Mouse (Mus musculus) forebrain, embryonic 10.5 days (tissue): ENCODE measurements at regions not wholly inside any gene's neighbourhood (a gene's known extent, or its start where the extent isn't known, plus 50 kb on each side); places are given as distances from the start of the nearest gene placed in this dataset.

Experiments used
- DNase-seq: peaks from one replicate; pipeline ENCODE4 v3.0.0-alpha.2; 2017; ENCODE audit warnings: low spot score; ENCODE audit errors: extremely low spot score
- H3K27ac ChIP-seq: fragments of 300-500 bp; sonication (generic); 2 replicates; pipeline ENCODE4 v1.5.1; 2016; ENCODE audit warnings: mild to moderate bottlenecking
- H3K27me3 ChIP-seq: fragments of 300-500 bp; sonication (generic); 2 replicates; pipeline ENCODE4 v1.6.1; 2016; ENCODE audit warnings: mild to moderate bottlenecking; ENCODE audit not compliant: poor library complexity, severe bottlenecking
- H3K36me3 ChIP-seq: fragments of 300-500 bp; sonication (generic); replicated peaks from 2 replicates; pipeline ENCODE4 v1.6.1; 2016; ENCODE audit warnings: mild to moderate bottlenecking, moderate library complexity
- H3K4me1 ChIP-seq: fragments of 300-500 bp; sonication (generic); 2 replicates; pipeline ENCODE4 v1.6.1; 2016
- H3K4me3 ChIP-seq: fragments of 300-500 bp; sonication (generic); 2 replicates; pipeline ENCODE4 v1.5.1; 2016; ENCODE audit warnings: mild to moderate bottlenecking, moderate library complexity
- H3K9me3 ChIP-seq: fragments of 300-500 bp; sonication (generic); 2 replicates; pipeline ENCODE4 v1.6.1; 2016; ENCODE audit warnings: mild to moderate bottlenecking, moderate library complexity
- WGBS: fragments of 180-500 bp; shearing (Covaris S2); methylation state at CpG from one replicate; pipeline ENCODE4 v1.1.7; 2016; 5-methylcytosine and 5-hydroxymethylcytosine counted together

GRCm38 (mm10) chr12:95522052-95522451, 170.0 kb upstream of the Flrt2 start:
- WGBS = 73% methylated on average over 3 of the region's 3 CpGs

GRCm38 (mm10) chr12:95533888-95534639, 158.0 kb upstream of the Flrt2 start:
- Histone ChIP-seq H3K27ac (no peak overlapping the region), H3K27me3 (no peaks in the 10 kb centered on the region), H3K4me3 (no peak overlapping the region), H3K4me1 (no peaks in the 10 kb centered on the region), H3K9me3 (no peaks in the 10 kb centered on the region), H3K36me3 (no peaks in the 10 kb centered on the region)
- DNase-seq = no peak
- 75% methylated on average over 8 of the region's 8 CpGs for WGBS

More at GRCm38 (mm10) chr12:95522052-95522451, 170.0 kb upstream of the Flrt2 start:
- H3K27me3 ChIP-seq = no peaks in the 10 kb centered on the region
- no peaks in the 10 kb centered on the region for H3K36me3 ChIP-seq
- no peak overlapping the region for H3K4me3 ChIP-seq
- H3K9me3 ChIP-seq = no peaks in the 10 kb centered on the region
- H3K4me1 ChIP-seq = peaks cover 6% of the 10 kb centered on the region; the same call in 1 of the 2 replicates
- no peak overlapping the region for H3K27ac ChIP-seq
- DNase-seq = no peak

- Histone ChIP-seq H3K4me3 (no peak overlapping the region), H3K4me1 (peaks cover 17% of the 10 kb centered on the region), H3K9me3 (no peaks in the 10 kb centered on the region), H3K27me3 (no peaks in the 10 kb centered on the region), H3K27ac (no peak overlapping the region), H3K36me3 (no peaks in the 10 kb centered on the region)
- no peak for DNase-seq
- 54% methylated on average over 6 of the region's 6 CpGs for WGBS
These were observed 144.7 kb upstream of the Flrt2 start for GRCm38 (mm10) chr12:95547301-95547700.

- H3K27ac ChIP-seq = no peak overlapping the region
- DNase-seq = no peak
- H3K4me1 ChIP-seq = no peaks in the 10 kb centered on the region
- H3K4me3 ChIP-seq = no peak overlapping the region
- WGBS = 93% methylated on average over 3 of the region's 3 CpGs
- no peaks in the 10 kb centered on the region for H3K27me3 ChIP-seq
- H3K9me3 ChIP-seq = no peaks in the 10 kb centered on the region
- H3K36me3 ChIP-seq = no peaks in the 10 kb centered on the region
These were observed 138.9 kb upstream of the Flrt2 start for GRCm38 (mm10) chr12:95553129-95553528.

GRCm38 (mm10) chr12:95558706-95559406, 133.2 kb upstream of the Flrt2 start:
- Histone ChIP-seq H3K9me3 (no peaks in the 10 kb centered on the region), H3K27me3 (no peaks in the 10 kb centered on the region), H3K4me3 (no peak overlapping the region), H3K4me1 (peaks cover 14% of the 10 kb centered on the region), H3K27ac (no peak overlapping the region), H3K36me3 (no peaks in the 10 kb centered on the region)
- 62% methylated on average over 6 of the region's 6 CpGs for WGBS
- no peak for DNase-seq

GRCm38 (mm10) chr12:95563431-95563830, 128.6 kb upstream of the Flrt2 start:
- Histone ChIP-seq H3K27me3 (no peaks in the 10 kb centered on the region), H3K4me1 (peaks cover 14% of the 10 kb centered on the region), H3K36me3 (no peaks in the 10 kb centered on the region), H3K9me3 (0 out of 2 replicates have a peak, but pooled peaks cover 3% of the 10 kb centered on the region), H3K27ac (no peak overlapping the region), H3K4me3 (no peak overlapping the region)
- no peak for DNase-seq
- 69% methylated on average over 4 of the region's 4 CpGs for WGBS

GRCm38 (mm10) chr12:95576772-95577171, 115.3 kb upstream of the Flrt2 start:
- no peak overlapping the region for H3K27ac ChIP-seq
- H3K36me3 ChIP-seq = no peaks in the 10 kb centered on the region
- H3K9me3 ChIP-seq = no peaks in the 10 kb centered on the region
- DNase-seq = no peak
- WGBS = 95% methylated on average over 3 of the region's 3 CpGs
- H3K4me1 ChIP-seq = no peaks in the 10 kb centered on the region
- H3K27me3 ChIP-seq = no peaks in the 10 kb centered on the region
- H3K4me3 ChIP-seq = no peak overlapping the region

GRCm38 (mm10) chr12:95589011-95589410, 103.0 kb upstream of the Flrt2 start:
- no peak for DNase-seq
- no peaks in the 10 kb centered on the region for H3K9me3 ChIP-seq
- no peak overlapping the region for H3K27ac ChIP-seq
- H3K27me3 ChIP-seq = no peaks in the 10 kb centered on the region
- no peaks in the 10 kb centered on the region for H3K36me3 ChIP-seq
- no peaks in the 10 kb centered on the region for H3K4me1 ChIP-seq
- H3K4me3 ChIP-seq = no peak overlapping the region

GRCm38 (mm10) chr12:95619281-95619680, 72.7 kb upstream of the Flrt2 start:
- no peaks in the 10 kb centered on the region for H3K36me3 ChIP-seq
- DNase-seq = no peak
- no peak overlapping the region for H3K27ac ChIP-seq
- no peaks in the 10 kb centered on the region for H3K27me3 ChIP-seq
- no peak overlapping the region for H3K4me3 ChIP-seq
- no peaks in the 10 kb centered on the region for H3K4me1 ChIP-seq
- WGBS = 94% methylated on average over 1 of the region's 1 CpGs
- H3K9me3 ChIP-seq = no peaks in the 10 kb centered on the region

- Histone ChIP-seq H3K27me3 (no peaks in the 10 kb centered on the region), H3K4me1 (no peaks in the 10 kb centered on the region), H3K9me3 (no peaks in the 10 kb centered on the region), H3K36me3 (no peaks in the 10 kb centered on the region), H3K4me3 (no peak overlapping the region), H3K27ac (no peak overlapping the region)
- WGBS = 87% methylated on average over 1 of the region's 1 CpGs
- no peak for DNase-seq
These were observed 61.0 kb upstream of the Flrt2 start for GRCm38 (mm10) chr12:95631029-95631428.

- no peak for DNase-seq
- no peaks in the 10 kb centered on the region for H3K9me3 ChIP-seq
- no peaks in the 10 kb centered on the region for H3K27me3 ChIP-seq
- no peak overlapping the region for H3K27ac ChIP-seq
- no peak overlapping the region for H3K4me3 ChIP-seq
- H3K36me3 ChIP-seq = no peaks in the 10 kb centered on the region
- H3K4me1 ChIP-seq = peaks cover 2% of the 10 kb centered on the region; the same call in 1 of the 2 replicates
These were observed 55.4 kb upstream of the Flrt2 start for GRCm38 (mm10) chr12:95636647-95637046.

- H3K9me3 ChIP-seq = no peaks in the 10 kb centered on the region
- no peaks in the 10 kb centered on the region for H3K27me3 ChIP-seq
- no peaks in the 10 kb centered on the region for H3K36me3 ChIP-seq
- H3K27ac ChIP-seq = no peak overlapping the region
- DNase-seq = no peak
- H3K4me3 ChIP-seq = no peak overlapping the region
- peaks cover 6% of the 10 kb centered on the region; the same call in 1 of the 2 replicates for H3K4me1 ChIP-seq
These were observed 52.1 kb upstream of the Flrt2 start for GRCm38 (mm10) chr12:95639892-95640291.

GRCm38 (mm10) chr12:95641628-95642027, 50.4 kb upstream of the Flrt2 start:
- H3K4me3 ChIP-seq = no peak overlapping the region
- no peaks in the 10 kb centered on the region for H3K27me3 ChIP-seq
- H3K27ac ChIP-seq = no peak overlapping the region
- DNase-seq = peak; percentile 13
- H3K36me3 ChIP-seq = no peaks in the 10 kb centered on the region
- no peaks in the 10 kb centered on the region for H3K9me3 ChIP-seq
- H3K4me1 ChIP-seq = peaks cover 6% of the 10 kb centered on the region; the same call in 1 of the 2 replicates
